Mouse (Mus musculus): ENCODE results near the gene Zfp445. TPM values are rescaled to one million over a fixed set of nuclear protein-coding genes. Genes with fewer than 3 reads are reported as not detected.

Zfp445 gene
- polyA plus RNA-seq, 1 experiment from 2014 or later, result 65.2 TPM

GRCm38 (mm10) chr9:122805053-122805844, 60.6 kb downstream of the Zfp445 start, which contains the start of gene Tcaim:
TSS of gene Tcaim (plus strand) at chr9:122805539.
- Histone ChIP-seq H3K27ac (replicated peaks; ENCODE audit: low read depth, low read length) (peak within 1 kb of the TSS; percentile 68), H3K4me1 (ENCODE audit: control insufficient read depth, insufficient read depth, low read length) (peaks cover 5% of the 10 kb centered on the region; the same call in 1 of the 2 replicates), H3K9ac (ENCODE audit: low read length) (peak within 1 kb of the TSS; percentile 76), H3K36me3 (ENCODE audit: control insufficient read depth, insufficient read depth, low read length) (no peaks in the 10 kb centered on the region), H3K4me3 (ENCODE audit: low read depth, low read length) (peak within 1 kb of the TSS; percentile 65), H3K27me3 (ENCODE audit: control insufficient read depth, insufficient read depth, low read length) (no peaks in the 10 kb centered on the region), H3K9me3 (ENCODE audit: control insufficient read depth, low read length) (no peaks in the 10 kb centered on the region), H3K4me2 (ENCODE audit: low read depth, severe bottlenecking) (peak within 1 kb of the TSS; percentile 81)
- 6% methylated on average over 42 of the region's 42 CpGs for WGBS
- ATAC-seq (ENCODE audit: insufficient number of reproducible peaks, low FRiP score, low TSS enrichment, low read depth), result peak; percentile 97
- peak; percentile 91 for DNase-seq (ENCODE audit: low spot score)

Other genes with a start within 250 kb of the Zfp445 start
- not detected in 2 replicates for gene Topaz1, start 118.7 kb downstream of the Zfp445 start, polyA plus RNA-seq (2014; fragmentation: Nextera tagmentation; extraction: Ambion mirVana)
- gene Tcaim, start 60.5 kb downstream of the Zfp445 start, polyA plus RNA-seq (2014; fragmentation: Nextera tagmentation; extraction: Ambion mirVana), result 5.7 TPM in 2 replicates
- gene Gm35549, start 22.0 kb downstream of the Zfp445 start, polyA plus RNA-seq (2014; fragmentation: Nextera tagmentation; extraction: Ambion mirVana), result not detected in 2 replicates
- 1.9 and 2.6 TPM in 2 replicates for gene Zkscan7, start 19.7 kb upstream of the Zfp445 start, polyA plus RNA-seq (2014; fragmentation: Nextera tagmentation; extraction: Ambion mirVana)
- 33.6 and 35.4 TPM in 2 replicates for gene Zfp105, start 57.1 kb upstream of the Zfp445 start, polyA plus RNA-seq (2014; fragmentation: Nextera tagmentation; extraction: Ambion mirVana)
- gene 1110059G10Rik, start 85.0 kb upstream of the Zfp445 start, polyA plus RNA-seq (2014; fragmentation: Nextera tagmentation; extraction: Ambion mirVana), result 32.3 and 33.5 TPM in 2 replicates
- gene Kif15, start 85.0 kb upstream of the Zfp445 start, polyA plus RNA-seq (2014; fragmentation: Nextera tagmentation; extraction: Ambion mirVana), result 71.1 and 81.9 TPM in 2 replicates
- gene Tmem42, start 155.3 kb upstream of the Zfp445 start, polyA plus RNA-seq (2014; fragmentation: Nextera tagmentation; extraction: Ambion mirVana), result 12.5 TPM in 2 replicates
- 0.41 and 0.43 TPM in 2 replicates for gene Tgm4, start 168.7 kb upstream of the Zfp445 start, polyA plus RNA-seq (2014; fragmentation: Nextera tagmentation; extraction: Ambion mirVana)
- 47.5 and 51.8 TPM in 2 replicates for gene Zdhhc3, start 247.2 kb upstream of the Zfp445 start, polyA plus RNA-seq (2014; fragmentation: Nextera tagmentation; extraction: Ambion mirVana)
- gene Exosc7, start 247.2 kb upstream of the Zfp445 start, polyA plus RNA-seq (2014; fragmentation: Nextera tagmentation; extraction: Ambion mirVana), result 104 and 109 TPM in 2 replicates